Mouse (Mus musculus) bone marrow macrophage, adult 2 months (primary cell): ENCODE data around the gene Sh3bgr.

Experiments
- CTCF ChIP-seq: IDR thresholded peaks from 2 replicates; pipeline ENCODE4 v1.5.1; 2012; ENCODE audit warnings: low read depth, mild to moderate bottlenecking, low read length, moderate library complexity
- POLR2A ChIP-seq: IDR thresholded peaks from 2 replicates; pipeline ENCODE4 v1.6.1; 2012; ENCODE audit warnings: mild to moderate bottlenecking, low read depth, low read length, borderline replicate concordance

GRCm38 (mm10) chr16:96191531-96192506, 8.4 kb upstream of the Sh3bgr start, which contains the start of gene Lca5l:
- no peak for TF ChIP-seq CTCF
- TF ChIP-seq POLR2A: 0 out of 2 replicates have a peak, but pooled peaks have one; percentile 29
